Mouse (Mus musculus) heart, adult 9 months (tissue): ENCODE measurements around the gene Lrrc18.

ENCODE experiments used
- DNase-seq, 2 experiments: peaks; one replicate each; pipeline ENCODE4 v3.0.0; 2022; ENCODE audit warnings: low spot score in 2 of 2

Gene Lrrc18

GRCm38 (mm10) chr14:33045217-33045616, 54.0 kb downstream of the Lrrc18 start:
- no peak for DNase-seq

- DNase-seq: no peak
Measured at GRCm38 (mm10) chr14:33053441-33053840, 62.3 kb downstream of the Lrrc18 start.

GRCm38 (mm10) chr14:33058881-33059660, 67.9 kb downstream of the Lrrc18 start:
- DNase-seq: no peak

- no peak for DNase-seq
Measured at GRCm38 (mm10) chr14:33062996-33063395, 71.8 kb downstream of the Lrrc18 start.
